Mouse (Mus musculus): ENCODE measurements around the gene Fcer1g. TPM values are rescaled to one million over a fixed set of nuclear protein-coding genes. Genes with fewer than 3 reads are reported as not detected.
"Not testable (repeated sequence)": the region's sequence is repeated elsewhere in the genome, so short reads cannot be mapped to it uniquely, and the experiment has no call there.

Fcer1g gene
- total RNA-seq, 1 experiment from 2014 or later = 875 TPM

- ATAC-seq (replicated peaks; ENCODE audit: insufficient number of reproducible peaks, low FRiP score, low TSS enrichment, poor library complexity, severe bottlenecking) = no peak
Measured at GRCm38 (mm10) chr1:171248386-171249226, 14.4 kb upstream of the Fcer1g start.

GRCm38 (mm10) chr1:171247916-171248315 lies 13.8 kb upstream of the Fcer1g start:
- no peak for ATAC-seq (replicated peaks; ENCODE audit: insufficient number of reproducible peaks, low FRiP score, low TSS enrichment, poor library complexity, severe bottlenecking)

GRCm38 (mm10) chr1:171247453-171247841 lies 13.3 kb upstream of the Fcer1g start:
- no peak for ATAC-seq (replicated peaks; ENCODE audit: insufficient number of reproducible peaks, low FRiP score, low TSS enrichment, poor library complexity, severe bottlenecking)

GRCm38 (mm10) chr1:171246709-171247452 lies 12.7 kb upstream of the Fcer1g start:
- peak; percentile 98 for ATAC-seq (replicated peaks; ENCODE audit: insufficient number of reproducible peaks, low FRiP score, low TSS enrichment, poor library complexity, severe bottlenecking)

- no peak for ATAC-seq (replicated peaks; ENCODE audit: insufficient number of reproducible peaks, low FRiP score, low TSS enrichment, poor library complexity, severe bottlenecking)
Measured at GRCm38 (mm10) chr1:171245353-171245752, 11.2 kb upstream of the Fcer1g start.

- not testable (repeated sequence) for ATAC-seq (replicated peaks; ENCODE audit: insufficient number of reproducible peaks, low FRiP score, low TSS enrichment, poor library complexity, severe bottlenecking)
Measured at GRCm38 (mm10) chr1:171241952-171242351, 7.8 kb upstream of the Fcer1g start.

GRCm38 (mm10) chr1:171240911-171241310 lies 6.7 kb upstream of the Fcer1g start:
- no peak for ATAC-seq (replicated peaks; ENCODE audit: insufficient number of reproducible peaks, low FRiP score, low TSS enrichment, poor library complexity, severe bottlenecking)

- ATAC-seq (replicated peaks; ENCODE audit: insufficient number of reproducible peaks, low FRiP score, low TSS enrichment, poor library complexity, severe bottlenecking) = no peak
Measured at GRCm38 (mm10) chr1:171239992-171240744, 6.0 kb upstream of the Fcer1g start.

GRCm38 (mm10) chr1:171238463-171238862 lies 4.3 kb upstream of the Fcer1g start:
- ATAC-seq (replicated peaks; ENCODE audit: insufficient number of reproducible peaks, low FRiP score, low TSS enrichment, poor library complexity, severe bottlenecking) = peak; percentile 70

- no peak for ATAC-seq (replicated peaks; ENCODE audit: insufficient number of reproducible peaks, low FRiP score, low TSS enrichment, poor library complexity, severe bottlenecking)
Measured at GRCm38 (mm10) chr1:171237438-171237837, 3.3 kb upstream of the Fcer1g start.

GRCm38 (mm10) chr1:171235791-171236190 lies 1.6 kb upstream of the Fcer1g start:
- no peak for ATAC-seq (replicated peaks; ENCODE audit: insufficient number of reproducible peaks, low FRiP score, low TSS enrichment, poor library complexity, severe bottlenecking)

- peak; percentile 34 for ATAC-seq (replicated peaks; ENCODE audit: insufficient number of reproducible peaks, low FRiP score, low TSS enrichment, poor library complexity, severe bottlenecking)
Measured at GRCm38 (mm10) chr1:171234538-171234937, 373 bp upstream of the Fcer1g start.

- ATAC-seq (replicated peaks; ENCODE audit: insufficient number of reproducible peaks, low FRiP score, low TSS enrichment, poor library complexity, severe bottlenecking) = peak; percentile 5; the same call in 1 of the 2 replicates
Measured at GRCm38 (mm10) chr1:171232800-171233730, 1.1 kb downstream of the Fcer1g start.

- ATAC-seq (replicated peaks; ENCODE audit: insufficient number of reproducible peaks, low FRiP score, low TSS enrichment, poor library complexity, severe bottlenecking) = no peak
Measured at GRCm38 (mm10) chr1:171232348-171232747, 1.8 kb downstream of the Fcer1g start.

- ATAC-seq (replicated peaks; ENCODE audit: insufficient number of reproducible peaks, low FRiP score, low TSS enrichment, poor library complexity, severe bottlenecking) = peak; percentile 55
Measured at GRCm38 (mm10) chr1:171231844-171232243, 2.3 kb downstream of the Fcer1g start.

GRCm38 (mm10) chr1:171230215-171230614 lies 4.0 kb downstream of the Fcer1g start:
- no peak for ATAC-seq (replicated peaks; ENCODE audit: insufficient number of reproducible peaks, low FRiP score, low TSS enrichment, poor library complexity, severe bottlenecking)

- ATAC-seq (replicated peaks; ENCODE audit: insufficient number of reproducible peaks, low FRiP score, low TSS enrichment, poor library complexity, severe bottlenecking) = no peak
Measured at GRCm38 (mm10) chr1:171229750-171230149, 4.4 kb downstream of the Fcer1g start.

GRCm38 (mm10) chr1:171227879-171228278 lies 6.3 kb downstream of the Fcer1g start:
- ATAC-seq (replicated peaks; ENCODE audit: insufficient number of reproducible peaks, low FRiP score, low TSS enrichment, poor library complexity, severe bottlenecking) = no peak

All from monocyte, adult 5-6 weeks (primary cell).